Mouse (Mus musculus) stomach, embryonic 16.5 days (tissue): ENCODE data around the gene Manbal. TPM values are rescaled to one million over a fixed set of nuclear protein-coding genes. Genes with fewer than 3 reads are reported as not detected.

ENCODE experiments used
- ATAC-seq: fragments of 200-750 bp; cut with Nextera tagmentation; 2 replicates; pipeline ENCODE4 v1.8.0; 2017; ENCODE audit warnings: moderate number of reproducible peaks, moderate TSS enrichment; ENCODE audit not compliant: insufficient read depth, low FRiP score
- H3K27ac ChIP-seq: fragments of 300-500 bp; sonication (generic); 2 replicates; pipeline ENCODE4 v1.5.1; 2014; ENCODE audit warnings: low read length
- H3K27me3 ChIP-seq: fragments of 300-500 bp; sonication (generic); 2 replicates; pipeline ENCODE4 v1.6.1; 2014; ENCODE audit warnings: low read length, control low read depth, mixed read lengths; ENCODE audit not compliant: control insufficient read depth, insufficient read depth
- H3K36me3 ChIP-seq: fragments of 300-500 bp; sonication (generic); 2 replicates; pipeline ENCODE4 v1.6.1; 2014; ENCODE audit warnings: low read length; ENCODE audit not compliant: control insufficient read depth, insufficient read depth
- H3K4me1 ChIP-seq: fragments of 300-500 bp; sonication (generic); 2 replicates; pipeline ENCODE4 v1.6.1; 2014; ENCODE audit warnings: low read length, control low read depth, mixed read lengths; ENCODE audit not compliant: control insufficient read depth, insufficient read depth
- H3K4me2 ChIP-seq: fragments of 300-500 bp; sonication (generic); 2 replicates; pipeline ENCODE4 v1.6.1; 2014; ENCODE audit warnings: low read depth, low read length, mixed read lengths
- H3K4me3 ChIP-seq: fragments of 300-500 bp; sonication (generic); replicated peaks from 2 replicates; pipeline ENCODE4 v1.5.1; 2014; ENCODE audit warnings: mild to moderate bottlenecking, low read length
- H3K9ac ChIP-seq: fragments of 300-500 bp; sonication (generic); 2 replicates; pipeline ENCODE4 v1.6.1; 2014; ENCODE audit warnings: low read length
- H3K9me3 ChIP-seq: fragments of 300-500 bp; sonication (generic); replicated peaks from 2 replicates; pipeline ENCODE4 v1.6.1; 2016; ENCODE audit warnings: low read length, control low read depth; ENCODE audit not compliant: control insufficient read depth
- WGBS: fragments of 180-500 bp; shearing (Covaris S2); extraction: QIAGEN DNeasy Blood & Tissue Kit; methylation state at CpG from one replicate; pipeline ENCODE4 v1.1.7; 2014; 5-methylcytosine and 5-hydroxymethylcytosine counted together
- polyA plus RNA-seq: library from polyadenylated mRNA; unstranded; fragments of >200 nt; fragmentation: Nextera tagmentation; extraction: Ambion mirVana; gene quantifications from 2 replicates; pipeline ENCODE4 v1.2.1, GENCODE M21; 2015

The Manbal gene
- polyA plus RNA-seq, 1 experiment from 2014 or later, result 78.0 TPM

GRCm38 (mm10) chr2:157354106-157354505 is 13.3 kb upstream of the Manbal start:
- Histone ChIP-seq H3K36me3 (no peaks in the 10 kb centered on the region), H3K27ac (no peak overlapping the region), H3K4me3 (no peak overlapping the region), H3K4me1 (peaks cover 2% of the 10 kb centered on the region; the same call in 1 of the 2 replicates), H3K9ac (no peak overlapping the region), H3K9me3 (no peaks in the 10 kb centered on the region), H3K4me2 (no peak overlapping the region), H3K27me3 (no peaks in the 10 kb centered on the region)
- WGBS, result 56% methylated on average over 3 of the region's 3 CpGs
- ATAC-seq, result no peak

GRCm38 (mm10) chr2:157360028-157360427 is 7.4 kb upstream of the Manbal start:
- H3K9me3 ChIP-seq, result no peaks in the 10 kb centered on the region
- no peak overlapping the region for H3K9ac ChIP-seq
- no peaks in the 10 kb centered on the region for H3K36me3 ChIP-seq
- H3K4me1 ChIP-seq, result no peaks in the 10 kb centered on the region
- 55% methylated on average over 5 of the region's 5 CpGs for WGBS
- ATAC-seq, result no peak
- H3K4me2 ChIP-seq, result no peak overlapping the region
- H3K4me3 ChIP-seq, result no peak overlapping the region
- H3K27ac ChIP-seq, result no peak overlapping the region
- H3K27me3 ChIP-seq, result no peaks in the 10 kb centered on the region

- ATAC-seq, result no peak
- no peaks in the 10 kb centered on the region for H3K36me3 ChIP-seq
- no peak overlapping the region for H3K4me3 ChIP-seq
- no peak overlapping the region for H3K4me2 ChIP-seq
- H3K27ac ChIP-seq, result no peak overlapping the region
- H3K4me1 ChIP-seq, result peaks cover 7% of the 10 kb centered on the region
- WGBS, result 78% methylated on average over 3 of the region's 3 CpGs
- H3K27me3 ChIP-seq, result no peaks in the 10 kb centered on the region
- no peaks in the 10 kb centered on the region for H3K9me3 ChIP-seq
- no peak overlapping the region for H3K9ac ChIP-seq
Observed at GRCm38 (mm10) chr2:157363031-157363430, 4.4 kb upstream of the Manbal start.

GRCm38 (mm10) chr2:157366762-157367161 is 632 bp upstream of the Manbal start:
- H3K36me3 ChIP-seq, result no peaks in the 10 kb centered on the region
- no peaks in the 10 kb centered on the region for H3K9me3 ChIP-seq
- peak overlapping the region; percentile 88 for H3K4me3 ChIP-seq
- peak overlapping the region; percentile 95; the same call in 1 of the 2 replicates for H3K9ac ChIP-seq
- WGBS, result 70% methylated on average over 9 of the region's 9 CpGs
- H3K27ac ChIP-seq, result no peak overlapping the region; the same call in 1 of the 2 replicates
- no peak for ATAC-seq
- peak overlapping the region; percentile 81 for H3K4me2 ChIP-seq
- H3K27me3 ChIP-seq, result no peaks in the 10 kb centered on the region
- peaks cover 16% of the 10 kb centered on the region for H3K4me1 ChIP-seq

- H3K9ac ChIP-seq, result peak overlapping the region; percentile 95
- H3K36me3 ChIP-seq, result no peaks in the 10 kb centered on the region
- H3K4me3 ChIP-seq, result peak overlapping the region; percentile 88
- H3K9me3 ChIP-seq, result no peaks in the 10 kb centered on the region
- under 1% methylated on average over 13 of the region's 13 CpGs for WGBS
- H3K27ac ChIP-seq, result peak overlapping the region; percentile 97
- peaks cover 18% of the 10 kb centered on the region for H3K4me1 ChIP-seq
- no peaks in the 10 kb centered on the region for H3K27me3 ChIP-seq
- 0 out of 2 replicates have a peak, but pooled peaks have one; percentile 17 for ATAC-seq
- H3K4me2 ChIP-seq, result peak overlapping the region; percentile 81
Observed at GRCm38 (mm10) chr2:157367991-157368390, 597 bp downstream of the Manbal start.

- Histone ChIP-seq H3K27ac (peak overlapping the region; percentile 34; the same call in 1 of the 2 replicates), H3K4me2 (no peak overlapping the region), H3K36me3 (no peaks in the 10 kb centered on the region), H3K9me3 (no peaks in the 10 kb centered on the region), H3K4me1 (peaks cover 36% of the 10 kb centered on the region), H3K9ac (no peak overlapping the region), H3K27me3 (no peaks in the 10 kb centered on the region), H3K4me3 (no peak overlapping the region)
- ATAC-seq, result no peak
- WGBS, result 49% methylated on average over 6 of the region's 6 CpGs
Observed at GRCm38 (mm10) chr2:157371696-157372095, 4.3 kb downstream of the Manbal start.

- Histone ChIP-seq H3K27me3 (no peaks in the 10 kb centered on the region), H3K4me1 (peaks cover 35% of the 10 kb centered on the region), H3K4me3 (no peak overlapping the region), H3K36me3 (no peaks in the 10 kb centered on the region), H3K9ac (0 out of 2 replicates have a peak overlapping the region, but pooled peaks have one; percentile 3), H3K9me3 (no peaks in the 10 kb centered on the region), H3K4me2 (no peak overlapping the region), H3K27ac (peak overlapping the region; percentile 64)
- peak; percentile 67; the same call in 1 of the 2 replicates for ATAC-seq
- 69% methylated on average over 3 of the region's 3 CpGs for WGBS
Observed at GRCm38 (mm10) chr2:157373681-157374080, 6.3 kb downstream of the Manbal start.

GRCm38 (mm10) chr2:157375051-157375450 is 7.7 kb downstream of the Manbal start:
- Histone ChIP-seq H3K9ac (no peak overlapping the region), H3K9me3 (no peaks in the 10 kb centered on the region), H3K4me2 (no peak overlapping the region), H3K4me1 (peaks cover 35% of the 10 kb centered on the region), H3K4me3 (no peak overlapping the region), H3K27me3 (no peaks in the 10 kb centered on the region), H3K36me3 (0 out of 2 replicates have a peak, but pooled peaks cover 4% of the 10 kb centered on the region), H3K27ac (no peak overlapping the region)
- ATAC-seq, result no peak
- WGBS, result 57% methylated on average over 8 of the region's 8 CpGs

GRCm38 (mm10) chr2:157375794-157376757 is 8.7 kb downstream of the Manbal start:
- no peaks in the 10 kb centered on the region for H3K9me3 ChIP-seq
- H3K4me2 ChIP-seq, result no peak overlapping the region
- no peak overlapping the region for H3K9ac ChIP-seq
- no peaks in the 10 kb centered on the region for H3K27me3 ChIP-seq
- H3K4me3 ChIP-seq, result no peak overlapping the region
- ATAC-seq, result no peak
- 50% methylated on average over 14 of the region's 14 CpGs for WGBS
- 0 out of 2 replicates have a peak, but pooled peaks cover 4% of the 10 kb centered on the region for H3K36me3 ChIP-seq
- peak overlapping the region; percentile 27; the same call in 1 of the 2 replicates for H3K27ac ChIP-seq
- H3K4me1 ChIP-seq, result peaks cover 32% of the 10 kb centered on the region
